Mouse (Mus musculus) neutrophil, adult 5-6 weeks (primary cell): ENCODE measurements around the gene Gm20683. TPM values are rescaled to one million over a fixed set of nuclear protein-coding genes. Genes with fewer than 3 reads are reported as not detected.
"Not testable (repeated sequence)": the region's sequence is repeated elsewhere in the genome, so short reads cannot be mapped to it uniquely, and the experiment has no call there.

Experiments used
- ATAC-seq: fragments of 151-379, 151-347 bp; 2 replicates; pipeline ENCODE4 v1.8.0; 2017; ENCODE audit warnings: mild to moderate bottlenecking, moderate TSS enrichment; ENCODE audit not compliant: insufficient number of reproducible peaks, poor library complexity, low FRiP score, severe bottlenecking; ENCODE audit errors: extremely low read depth
- total RNA-seq: library from RNA; stranded (forward); fragments of 200-1000 nt; gene quantifications from 2 replicates; pipeline ENCODE4 v1.2.3, GENCODE M21; 2017

The Gm20683 gene
- total RNA-seq, 1 experiment from 2014 or later = 3.4 TPM

DNA sequence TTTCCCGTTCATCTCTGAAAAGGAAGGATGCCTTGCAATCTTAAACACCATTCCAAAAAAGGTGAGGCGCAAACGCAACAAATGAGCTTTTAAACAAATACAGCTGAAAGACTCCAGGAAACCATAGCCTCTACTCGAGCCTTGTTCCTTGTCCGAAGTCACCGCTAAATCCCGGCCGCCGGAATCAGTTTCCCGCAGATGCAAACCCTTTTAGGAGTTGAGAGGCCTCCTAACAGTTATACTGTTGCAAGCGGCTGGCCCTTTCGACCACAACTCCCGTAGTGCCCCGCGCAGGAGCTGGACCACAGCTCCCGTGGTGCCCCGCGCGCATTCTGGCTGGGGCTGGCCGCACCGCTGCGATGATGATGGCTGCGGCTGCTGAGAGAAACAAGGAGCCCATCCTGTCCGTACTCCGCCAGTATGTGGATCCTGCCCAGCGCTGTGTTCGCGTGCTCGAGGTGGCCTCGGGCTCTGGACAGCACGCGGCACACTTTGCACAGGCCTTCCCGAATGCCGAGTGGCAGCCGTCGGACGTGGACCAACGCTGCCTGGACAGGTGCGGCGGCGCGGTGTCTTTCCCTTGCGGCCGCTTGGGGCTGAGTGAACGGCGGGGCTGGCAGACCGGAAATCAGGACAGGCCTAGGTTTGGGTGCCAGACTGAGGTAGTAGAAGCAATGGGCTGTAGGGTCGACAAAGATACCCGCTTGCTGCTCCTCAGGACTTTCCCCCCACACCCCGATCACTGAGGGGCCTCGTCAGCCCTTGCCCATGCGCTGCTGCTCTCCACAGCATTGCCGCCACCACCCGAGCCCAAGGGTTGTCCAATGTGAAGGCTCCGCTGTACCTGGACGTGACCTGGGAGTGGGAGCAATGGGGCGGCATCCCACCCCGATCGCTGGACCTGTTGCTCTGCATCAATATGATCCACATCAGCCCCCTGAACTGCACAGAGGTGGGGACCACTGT lies 33.9 kb upstream of the Gm20683 start:
- peak; percentile 54 for ATAC-seq

DNA sequence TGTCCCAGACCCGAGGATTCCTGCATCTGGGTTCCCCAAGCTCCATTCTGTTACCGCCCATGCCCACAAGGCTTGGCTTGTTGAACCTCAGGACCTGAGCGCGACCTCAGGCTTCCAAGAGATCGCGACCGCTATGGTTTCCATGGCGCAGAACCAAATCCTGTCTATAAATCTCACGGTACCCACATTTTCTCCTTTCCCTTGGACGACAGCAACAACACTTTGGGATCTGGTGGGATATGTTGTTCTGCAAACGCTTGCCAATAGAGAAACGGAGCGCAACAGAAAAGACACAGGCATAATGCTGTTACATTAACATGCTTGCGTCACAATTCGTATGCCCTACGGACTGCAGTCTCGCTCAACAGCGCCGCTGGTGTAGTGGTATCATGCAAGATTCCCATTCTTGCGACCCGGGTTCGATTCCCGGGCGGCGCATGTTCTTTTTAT lies 33.2 kb upstream of the Gm20683 start, which contains the start of gene Mettl26:
TSS of gene Mettl26 (plus strand) at position 354 of the 450 bp plus-strand sequence.
- ATAC-seq = peak; percentile 63

DNA sequence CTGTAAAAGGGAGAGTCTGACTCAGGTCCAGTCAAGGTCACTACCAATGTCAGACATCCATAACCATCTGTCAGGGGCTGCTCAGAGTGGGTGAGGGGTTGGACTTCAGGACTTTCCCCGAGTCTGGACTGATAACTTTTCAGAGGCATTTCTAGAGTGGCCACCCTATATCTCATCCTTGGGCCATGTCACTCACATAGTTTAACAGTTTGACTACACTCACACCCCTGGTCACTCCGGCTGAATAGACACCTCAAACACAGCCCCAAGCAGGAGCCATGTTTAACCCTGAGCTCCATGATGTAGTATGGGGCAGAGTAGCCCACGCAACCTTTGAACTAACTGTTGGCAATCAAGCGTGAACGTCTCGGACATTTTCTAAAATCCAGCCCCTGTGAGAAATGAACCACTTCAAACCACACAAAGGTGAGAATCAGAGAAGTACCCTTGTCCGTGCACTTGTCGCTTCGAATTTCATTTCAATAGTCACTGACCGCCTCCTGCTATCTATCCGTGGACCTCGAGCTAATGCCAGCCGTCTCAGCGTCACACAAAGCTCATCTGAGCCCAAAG lies 32.7 kb upstream of the Gm20683 start:
- ATAC-seq = no peak

DNA sequence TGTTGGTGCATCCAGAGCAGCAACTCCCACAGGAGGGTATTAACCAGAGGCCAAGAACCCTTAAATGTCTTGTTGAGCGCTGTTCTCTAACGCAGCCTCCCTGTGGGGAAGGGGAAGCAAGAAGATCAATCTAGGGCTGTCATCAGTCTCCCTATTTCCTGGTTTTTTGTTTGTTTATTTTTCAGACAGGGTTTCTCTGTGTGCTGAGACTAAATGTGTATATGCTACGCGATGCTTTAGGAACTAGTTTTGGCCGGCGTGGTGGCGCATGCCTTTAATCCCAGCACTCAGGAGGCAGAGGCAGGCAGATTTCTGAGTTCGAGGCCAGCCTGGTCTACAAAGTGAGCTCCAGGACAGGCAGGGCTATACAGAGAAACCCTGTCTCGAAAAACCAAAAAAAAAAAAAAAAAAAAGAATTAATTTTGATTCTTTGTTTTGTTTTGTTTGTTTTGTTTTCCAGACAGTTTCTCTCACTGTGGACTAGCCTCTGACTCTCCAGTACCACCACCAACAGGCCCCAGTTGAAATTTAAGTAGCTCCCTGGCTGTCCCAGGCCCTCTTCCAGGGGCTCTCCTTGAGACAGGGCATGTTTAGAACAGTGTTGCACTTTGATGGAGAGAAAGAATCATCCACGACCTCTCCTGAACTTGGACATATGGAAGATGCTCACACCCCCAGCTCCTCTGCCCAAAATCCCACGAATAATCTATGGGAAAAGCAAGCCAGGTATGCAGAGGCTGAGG lies 32.0 kb upstream of the Gm20683 start:
- no peak for ATAC-seq

DNA sequence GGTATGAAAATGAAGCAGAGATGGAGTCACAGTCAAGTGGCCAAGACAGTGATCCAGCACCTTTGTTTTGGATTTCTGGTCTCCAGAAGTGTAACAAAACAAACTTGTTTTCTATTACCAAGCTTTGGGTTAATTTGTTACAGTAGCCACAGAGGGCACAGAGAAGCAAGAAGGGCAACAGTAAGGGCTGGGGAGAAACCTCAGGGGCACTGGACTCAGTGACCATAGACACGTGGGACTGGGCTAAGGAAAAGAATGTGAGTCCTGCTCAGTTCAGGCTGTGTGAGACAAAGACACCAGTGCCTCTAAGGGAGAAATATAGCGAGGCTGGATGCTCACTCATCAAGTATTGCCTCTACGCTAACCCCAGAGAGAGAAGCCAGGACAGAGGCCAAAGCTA lies 31.1 kb upstream of the Gm20683 start:
- no peak for ATAC-seq

DNA sequence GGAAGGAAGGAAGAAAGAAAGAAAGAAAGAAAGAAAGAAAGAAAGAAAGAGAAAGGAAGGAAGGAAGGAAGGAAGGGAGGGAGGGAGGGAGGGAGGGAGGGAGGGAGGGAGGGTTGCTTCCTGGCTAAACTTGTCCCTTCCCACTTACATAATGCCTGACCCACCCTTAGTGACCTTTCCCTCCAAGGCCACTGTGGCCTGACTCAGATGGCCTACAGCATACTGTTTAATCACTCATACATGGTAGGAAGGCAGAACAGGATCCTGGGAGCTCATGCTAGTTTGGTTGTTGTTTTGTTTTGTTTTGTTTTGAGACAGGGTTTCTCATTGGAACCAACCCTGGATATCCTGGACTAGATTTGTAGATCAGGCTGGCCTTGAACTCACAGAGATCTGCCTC lies 30.0 kb upstream of the Gm20683 start:
- ATAC-seq = not testable (repeated sequence)

DNA sequence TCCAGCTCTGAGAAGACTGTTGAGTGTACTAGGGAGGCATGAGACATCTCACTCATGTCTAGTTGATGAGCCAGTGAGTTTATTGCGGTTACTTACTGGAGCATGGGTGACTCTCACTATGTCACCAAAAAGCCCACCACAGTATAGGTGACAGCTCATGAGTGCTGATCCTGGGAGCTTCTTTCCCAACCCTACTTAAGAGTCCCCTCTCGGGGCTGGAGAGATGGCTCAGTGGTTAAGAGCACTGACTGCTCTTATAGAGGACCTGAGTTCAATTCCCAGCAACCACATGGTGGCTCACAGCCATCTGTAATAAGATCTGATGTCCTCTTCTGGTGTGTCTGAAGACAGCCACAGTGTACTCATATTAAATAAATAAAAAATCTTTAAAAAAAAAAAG lies 28.4 kb upstream of the Gm20683 start:
- no peak for ATAC-seq

DNA sequence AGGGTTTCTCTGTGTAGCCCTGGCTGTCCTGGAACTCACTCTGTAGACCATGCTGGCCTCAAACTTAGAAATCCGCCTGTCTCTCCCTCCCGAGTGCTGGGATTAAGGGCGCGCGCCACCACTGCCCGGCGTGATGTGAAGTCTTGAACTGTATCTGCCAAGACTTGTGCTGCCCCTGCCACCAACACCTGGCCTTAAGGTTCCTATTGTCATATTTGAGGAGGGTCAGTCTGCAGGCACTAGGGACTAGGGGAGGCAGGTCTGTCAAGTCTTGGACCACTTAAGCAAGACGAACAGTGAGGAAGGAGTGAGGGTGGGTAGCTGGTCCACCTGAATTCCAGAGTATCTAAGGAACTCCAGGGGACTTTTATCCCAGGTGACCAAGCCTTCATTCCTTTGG lies 27.9 kb upstream of the Gm20683 start:
- ATAC-seq = no peak

DNA sequence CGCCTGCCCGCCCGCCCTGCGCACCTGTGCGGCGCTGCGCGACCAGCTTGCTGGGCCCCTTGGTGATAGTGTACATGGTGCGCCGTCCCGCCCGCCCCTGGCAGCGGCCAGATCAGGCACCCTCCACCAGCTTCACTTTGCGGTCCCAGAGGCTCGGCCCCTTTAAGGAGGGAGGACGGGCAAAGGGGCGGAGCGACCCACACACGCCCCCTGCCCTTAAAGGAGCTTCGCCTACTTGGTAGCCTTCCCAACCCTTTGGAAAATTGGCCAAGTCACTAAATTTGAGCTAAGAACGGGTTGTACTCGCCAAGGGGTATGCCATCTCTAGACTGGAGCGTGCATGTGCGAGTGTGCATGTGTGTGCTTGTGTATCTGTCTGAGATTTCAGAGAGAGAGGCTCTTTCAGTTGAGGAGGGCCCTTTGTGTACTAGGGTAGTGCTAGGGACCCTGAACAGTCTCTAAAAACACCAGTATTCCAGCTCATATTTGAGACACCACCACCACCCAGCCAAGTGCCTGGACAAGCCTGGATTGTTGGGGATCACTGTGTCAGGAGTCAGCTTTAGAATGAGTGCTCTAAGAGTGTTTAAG lies 27.1 kb upstream of the Gm20683 start, which contains the start of gene Mcrip2:
TSS of gene Mcrip2 (minus strand) at position 164 of the 591 bp plus-strand sequence.
- peak; percentile 40 for ATAC-seq

DNA sequence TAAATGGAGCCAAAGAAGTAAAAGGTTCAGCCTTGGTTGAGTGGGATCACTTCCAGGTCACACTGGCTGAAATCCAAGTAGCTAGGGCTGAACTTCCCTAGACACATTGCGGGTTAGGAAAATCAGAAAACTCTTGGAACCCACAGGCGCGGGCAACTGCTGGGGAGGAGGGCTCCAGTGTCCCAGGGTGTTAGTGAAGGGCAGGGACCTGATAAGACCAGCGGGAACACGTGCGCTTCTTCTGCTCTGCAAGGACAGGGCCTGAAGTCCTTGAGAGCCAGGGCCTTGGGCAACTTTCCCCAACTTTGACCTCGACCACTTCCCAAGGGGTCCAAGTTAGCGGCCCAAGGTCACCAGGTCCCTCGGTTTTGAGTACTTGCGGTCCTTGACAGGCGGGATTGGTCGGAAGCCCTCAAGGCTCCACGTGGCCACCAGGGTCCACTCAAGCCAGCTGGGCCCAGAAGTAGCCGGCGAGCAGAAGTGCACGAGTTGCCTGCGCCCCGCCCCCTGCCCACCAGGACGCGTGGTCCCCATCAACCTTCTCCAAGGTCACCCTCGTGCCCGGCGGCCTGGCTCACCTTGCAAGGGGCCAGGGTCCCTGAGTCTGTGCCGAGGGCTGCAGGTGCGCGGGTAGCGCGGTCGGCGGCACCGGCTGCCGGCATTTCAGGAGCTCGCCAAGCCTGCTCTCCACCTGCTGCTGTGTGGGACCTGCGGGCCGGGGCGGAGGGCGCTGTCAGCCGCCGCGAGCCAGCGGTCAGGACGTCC lies 26.5 kb upstream of the Gm20683 start:
- ATAC-seq = no peak

DNA sequence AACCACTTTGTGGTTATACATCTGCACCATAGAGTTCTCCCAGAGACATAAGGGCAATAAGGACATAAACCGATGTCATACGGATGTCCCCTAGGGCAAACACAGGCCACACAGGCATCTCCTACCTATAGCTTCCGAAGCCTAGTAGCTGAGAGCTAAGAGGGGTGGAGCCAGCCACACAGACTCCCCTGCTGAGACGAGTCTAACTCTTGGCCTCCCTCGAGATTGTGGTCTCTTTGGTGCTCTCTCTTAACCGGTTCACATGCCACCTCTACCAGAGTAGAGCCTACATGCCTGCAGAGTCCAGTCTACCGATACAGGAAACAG lies 25.9 kb upstream of the Gm20683 start:
- no peak for ATAC-seq

DNA sequence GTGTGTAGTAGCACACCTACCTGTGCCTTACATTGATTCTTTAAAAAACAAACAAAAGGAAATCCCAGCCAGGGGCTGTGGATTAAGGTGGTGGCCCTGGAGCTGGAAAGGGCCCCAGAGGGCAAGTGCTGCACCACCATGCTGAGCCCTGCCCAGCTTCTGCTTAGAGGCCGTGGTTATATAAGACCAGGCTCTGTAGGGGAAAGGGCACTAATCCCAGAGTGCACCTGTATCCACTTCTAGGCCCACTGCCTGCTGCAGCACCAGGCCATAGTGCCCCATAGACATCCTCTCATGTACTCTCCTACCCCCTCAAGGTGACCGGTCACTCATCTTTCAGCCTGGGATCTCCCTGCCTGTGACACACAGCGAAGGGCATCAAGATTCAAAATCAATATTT lies 24.6 kb upstream of the Gm20683 start:
- ATAC-seq = no peak

DNA sequence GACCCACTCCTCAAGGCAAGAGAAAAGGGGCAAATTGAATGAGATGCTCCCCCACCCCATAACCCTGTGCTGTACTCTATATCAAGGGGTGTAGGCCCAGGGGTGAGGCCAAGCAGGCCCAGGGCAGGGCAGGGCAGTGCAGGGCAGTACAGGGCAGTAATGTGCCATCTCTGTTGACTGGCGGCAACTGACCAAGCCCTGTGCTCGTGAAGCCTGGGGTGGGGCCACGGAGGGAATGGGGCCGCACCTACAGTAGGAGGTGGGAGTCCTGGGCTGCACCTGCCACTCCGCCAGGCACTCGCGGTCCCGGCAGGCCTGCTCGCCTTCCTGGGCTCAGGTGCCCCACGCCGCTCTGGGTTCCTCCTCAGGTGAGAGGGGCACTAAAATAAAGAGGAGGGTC lies 23.7 kb upstream of the Gm20683 start:
- ATAC-seq = no peak

DNA sequence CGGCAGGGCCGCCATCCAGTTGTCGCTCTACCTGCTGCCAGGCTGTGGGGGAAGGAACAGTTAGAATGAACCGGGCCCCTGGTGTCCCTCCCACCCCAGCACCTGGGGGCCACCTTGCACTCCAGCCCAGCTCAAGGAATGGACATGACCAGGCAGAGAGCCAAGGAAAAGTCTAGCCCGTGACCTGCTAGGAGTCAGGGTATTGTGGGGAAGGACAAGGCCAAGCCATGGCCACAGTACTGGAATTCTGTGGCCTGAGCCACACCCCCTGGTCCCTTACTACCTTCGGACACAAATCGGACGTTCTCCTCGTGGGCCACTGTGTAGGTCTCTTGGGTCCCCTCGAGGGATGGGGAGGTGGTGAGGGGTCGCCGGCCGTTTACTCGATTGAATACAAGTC lies 22.7 kb upstream of the Gm20683 start:
- ATAC-seq = no peak

DNA sequence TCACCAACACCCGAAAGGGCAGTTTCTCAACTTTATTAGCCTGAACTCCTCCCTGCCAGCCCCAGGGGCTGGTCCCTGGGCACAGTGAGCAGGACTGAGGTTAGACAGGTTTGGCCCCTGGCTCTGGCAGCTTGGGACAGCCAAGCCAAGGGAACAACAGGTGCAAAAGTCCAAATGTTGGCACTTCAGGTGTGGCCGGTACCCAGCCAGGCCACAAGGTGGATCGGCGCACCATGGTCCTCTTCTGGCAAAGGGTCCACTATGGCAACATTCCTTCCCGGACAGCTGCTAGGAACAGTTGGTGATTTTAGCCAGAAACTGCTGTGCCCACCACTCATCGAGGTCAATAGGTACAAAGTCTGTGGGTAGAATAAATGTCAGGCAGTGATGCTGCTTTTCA lies 22.1 kb upstream of the Gm20683 start:
- no peak for ATAC-seq

DNA sequence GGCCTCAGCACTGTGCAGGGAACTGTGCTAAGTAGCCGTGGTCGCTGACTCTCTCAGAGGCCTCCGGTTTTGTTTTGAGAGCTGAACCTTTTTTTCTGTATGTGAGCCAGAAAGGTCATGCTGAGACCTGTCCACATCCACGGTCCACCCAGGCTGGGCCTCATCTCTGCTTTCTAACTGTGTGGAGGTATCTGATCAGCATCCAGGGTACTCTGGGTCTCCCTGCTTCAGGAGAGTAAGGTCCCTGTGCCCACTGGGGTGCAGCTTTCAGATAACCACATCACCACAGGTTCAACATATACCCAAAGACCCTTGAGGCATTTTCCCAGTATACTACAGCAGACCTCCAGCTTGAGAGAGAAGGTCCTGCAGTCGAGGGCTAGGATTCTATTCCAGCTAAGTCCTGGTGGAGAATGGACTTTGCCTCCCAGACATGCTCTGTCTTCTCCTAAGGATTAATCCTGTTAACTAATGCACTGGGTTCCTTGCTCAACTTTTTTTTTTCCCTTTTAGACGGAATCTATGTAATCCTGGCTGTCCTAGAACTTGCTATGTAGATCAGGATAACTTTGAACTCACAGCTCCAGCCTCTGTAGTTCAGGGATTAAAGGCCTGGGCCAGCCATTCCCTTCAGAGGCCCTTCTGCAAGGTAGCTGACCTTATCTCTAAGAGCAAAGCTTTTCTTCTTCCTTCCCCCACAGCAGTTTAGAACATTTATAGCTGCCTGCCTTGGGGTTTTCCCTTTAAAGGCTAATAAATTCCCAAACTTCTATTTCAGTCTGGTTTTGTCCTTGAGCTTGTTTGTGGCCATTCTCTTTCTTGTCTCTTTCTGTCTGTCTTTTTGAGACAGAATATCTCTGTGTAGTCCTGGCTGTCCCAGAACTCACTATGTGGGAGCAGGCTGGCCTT lies 20.4 kb upstream of the Gm20683 start:
- ATAC-seq = no peak

DNA sequence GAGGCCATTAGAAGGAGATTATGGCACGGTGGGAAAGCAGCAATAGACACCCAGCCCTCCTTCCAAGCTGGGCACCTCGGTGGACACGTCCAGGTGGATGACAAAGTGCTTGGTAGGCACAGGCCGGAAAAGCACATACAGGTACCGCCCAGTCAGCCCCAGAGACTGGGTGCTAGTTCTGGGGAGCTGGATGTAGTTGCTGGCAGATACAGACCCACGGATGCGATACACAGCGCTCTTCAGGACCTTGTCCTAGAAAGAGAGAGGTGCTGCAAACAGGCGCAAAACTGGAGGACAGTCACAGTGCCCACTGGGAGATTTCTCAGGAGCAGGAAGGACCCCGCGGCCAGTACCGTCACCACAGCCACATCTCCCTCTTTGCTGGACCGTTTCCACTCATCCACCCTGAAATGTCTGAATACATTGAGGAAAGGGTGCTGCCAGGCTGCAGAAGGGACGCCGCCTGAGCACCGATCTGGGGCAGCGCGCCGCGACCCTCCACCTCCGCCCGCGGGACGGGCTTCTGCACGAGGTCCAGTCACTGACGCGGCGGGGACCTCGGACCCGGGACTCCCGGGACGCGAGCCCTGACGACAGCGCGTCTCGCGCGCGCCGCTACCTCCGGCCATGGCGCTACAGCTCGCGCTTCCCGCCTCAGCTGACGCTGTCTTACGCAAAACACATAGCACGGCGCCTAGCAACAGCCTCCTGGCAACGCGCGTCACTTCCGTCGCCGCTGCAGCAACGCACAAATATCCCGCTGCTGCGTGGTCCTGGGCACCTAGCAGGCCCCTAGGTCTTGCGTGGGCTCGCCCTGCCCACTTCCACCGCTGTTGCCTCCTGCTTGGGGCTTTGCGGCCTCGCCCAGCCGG lies 19.5 kb upstream of the Gm20683 start, which contains the start of gene Wdr90:
TSS of gene Wdr90 (minus strand) at position 670 of the 872 bp plus-strand sequence.
- peak; percentile 92 for ATAC-seq
